Mouse (Mus musculus) CH12.LX (cell line): ENCODE measurements at regions not wholly inside any gene's neighbourhood (a gene's known extent, or its start where the extent isn't known, plus 50 kb on each side); places are given as distances from the start of the nearest gene placed in this dataset.

Experiments used
- DNase-seq: peaks from one replicate; pipeline ENCODE4 v3.0.0-alpha.2; 2013; ENCODE audit errors: extremely low read depth
- H3K27ac ChIP-seq: 2 replicates; pipeline ENCODE4 v1.5.1; 2012; ENCODE audit warnings: low read depth, mild to moderate bottlenecking, control low read depth, moderate library complexity; ENCODE audit not compliant: insufficient read depth
- H3K27me3 ChIP-seq: replicated peaks from 2 replicates; pipeline ENCODE3; 2012; ENCODE audit warnings: inconsistent platforms
- H3K36me3 ChIP-seq, 2 experiments: replicated peaks in 1 of 2; 2 replicates each; pipeline versions ENCODE3 to v1.6.1; 2012; ENCODE audit warnings: inconsistent platforms in 1 of 2, low read length in 1 of 2, mild to moderate bottlenecking in 1 of 2, mixed read lengths in 1 of 2, moderate library complexity in 1 of 2; ENCODE audit not compliant: control insufficient read depth in 1 of 2, insufficient read depth in 1 of 2
- H3K4me1 ChIP-seq, 2 experiments: 2 replicates each; pipeline ENCODE4 v1.6.1; 2012; ENCODE audit warnings: inconsistent platforms in 1 of 2, moderate library complexity in 1 of 2; ENCODE audit not compliant: insufficient read depth in 2 of 2, control insufficient read depth in 1 of 2
- H3K4me2 ChIP-seq: 2 replicates; pipeline ENCODE4 v1.6.1; 2012; ENCODE audit warnings: low read depth, mild to moderate bottlenecking, control low read depth; ENCODE audit not compliant: poor library complexity, insufficient read depth, severe bottlenecking
- H3K4me3 ChIP-seq, 3 experiments: fragments of 150-350 bp in 1 of 3; sonication (generic) in 1 of 3; replicated peaks in 1 of 3; 2 replicates each; pipeline versions ENCODE3 to v1.5.1; 2011 to 2012; ENCODE audit warnings: low read depth in 2 of 3, low read length in 2 of 3, mild to moderate bottlenecking in 2 of 3, moderate library complexity in 2 of 3, control low read depth in 1 of 3, improper control_type of control experiment in 1 of 3, inconsistent platforms in 1 of 3, mixed read lengths in 1 of 3; ENCODE audit not compliant: poor library complexity in 1 of 3
- H3K79me2 ChIP-seq: replicated peaks from 2 replicates; pipeline ENCODE4 v1.6.1; 2012; ENCODE audit warnings: mild to moderate bottlenecking, moderate library complexity; ENCODE audit not compliant: control insufficient read depth, poor library complexity, insufficient read depth, severe bottlenecking; ENCODE audit errors: extremely low read depth
- H3K9ac ChIP-seq: 2 replicates; pipeline ENCODE4 v1.6.1; 2012; ENCODE audit warnings: low read depth, mild to moderate bottlenecking, control low read depth, moderate library complexity; ENCODE audit not compliant: insufficient read depth
- H3K9me3 ChIP-seq: replicated peaks from 2 replicates; pipeline ENCODE3; 2012; ENCODE audit warnings: low read length, inconsistent platforms, mixed read lengths
- CHD2 ChIP-seq: IDR thresholded peaks from 2 replicates; pipeline ENCODE4 v1.6.1; 2011; ENCODE audit warnings: low read length, improper control_type of control experiment
- E2F4 ChIP-seq: IDR thresholded peaks from 2 replicates; pipeline ENCODE4 v1.6.1; 2011; ENCODE audit warnings: low read depth, low read length, improper control_type of control experiment; ENCODE audit not compliant: insufficient replicate concordance
- EP300 ChIP-seq: IDR thresholded peaks from 2 replicates; pipeline ENCODE4 v1.6.1; 2011; ENCODE audit warnings: low read length, improper control_type of control experiment
- ETS1 ChIP-seq: conservative IDR thresholded peaks from 2 replicates; pipeline ENCODE4 v1.6.1; 2012; ENCODE audit warnings: low read depth, mild to moderate bottlenecking, inconsistent platforms, low read length, improper control_type of control experiment, moderate library complexity
- GABPA ChIP-seq: IDR thresholded peaks from 2 replicates; pipeline ENCODE4 v1.6.1; 2012; ENCODE audit warnings: low read depth, low read length, improper control_type of control experiment, inconsistent platforms; ENCODE audit not compliant: insufficient replicate concordance
- HCFC1 ChIP-seq: IDR thresholded peaks from 2 replicates; pipeline ENCODE4 v1.6.1; 2012; ENCODE audit warnings: low read depth, mild to moderate bottlenecking, inconsistent platforms, low read length, improper control_type of control experiment
- IRF4 ChIP-seq: IDR thresholded peaks from 2 replicates; pipeline ENCODE4 v1.6.1; 2014; ENCODE audit warnings: low read depth, mild to moderate bottlenecking, inconsistent platforms, low read length, improper control_type of control experiment
- JUN ChIP-seq: IDR thresholded peaks from 2 replicates; pipeline ENCODE4 v1.6.1; 2011; ENCODE audit warnings: low read depth, mild to moderate bottlenecking, low read length, improper control_type of control experiment, moderate library complexity; ENCODE audit not compliant: insufficient read depth
- JUND ChIP-seq: conservative IDR thresholded peaks from 2 replicates; pipeline ENCODE4 v1.6.1; 2011; ENCODE audit warnings: low read depth, low read length, improper control_type of control experiment
- KAT2A ChIP-seq: IDR thresholded peaks from 2 replicates; pipeline ENCODE4 v1.6.1; 2012; ENCODE audit warnings: low read length, improper control_type of control experiment, inconsistent platforms; ENCODE audit not compliant: insufficient replicate concordance
- MEF2A ChIP-seq: IDR thresholded peaks from 2 replicates; pipeline ENCODE4 v1.6.1; 2014; ENCODE audit warnings: low read depth, mild to moderate bottlenecking, inconsistent platforms, low read length, improper control_type of control experiment, borderline replicate concordance
- NELFE ChIP-seq: IDR thresholded peaks from 2 replicates; pipeline ENCODE4 v1.6.1; 2011; ENCODE audit warnings: low read depth, low read length, improper control_type of control experiment
- NRF1 ChIP-seq: IDR thresholded peaks from 2 replicates; pipeline ENCODE4 v1.6.1; 2014; ENCODE audit warnings: low read depth, mild to moderate bottlenecking, inconsistent platforms, low read length, improper control_type of control experiment, moderate library complexity
- POLR2A ChIP-seq: IDR thresholded peaks from 2 replicates; pipeline ENCODE4 v1.6.1; 2011; ENCODE audit warnings: low read depth, mild to moderate bottlenecking, improper control_type of control experiment, low read length
- RAD21 ChIP-seq: IDR thresholded peaks from 2 replicates; pipeline ENCODE4 v1.6.1; 2011; ENCODE audit warnings: low read depth, mild to moderate bottlenecking, low read length, improper control_type of control experiment, moderate library complexity
- SIN3A ChIP-seq: IDR thresholded peaks from 2 replicates; pipeline ENCODE4 v1.6.1; 2012; ENCODE audit warnings: low read length, improper control_type of control experiment, inconsistent platforms
- TCF12 ChIP-seq: IDR thresholded peaks from 2 replicates; pipeline ENCODE4 v1.6.1; 2014; ENCODE audit warnings: low read depth, mild to moderate bottlenecking, inconsistent platforms, low read length, improper control_type of control experiment
- USF2 ChIP-seq: conservative IDR thresholded peaks from 2 replicates; pipeline ENCODE4 v1.6.1; 2011; ENCODE audit warnings: low read depth, low read length, improper control_type of control experiment
- ZC3H11A ChIP-seq: IDR thresholded peaks from 2 replicates; pipeline ENCODE4 v1.6.1; 2012; ENCODE audit warnings: low read depth, mild to moderate bottlenecking, inconsistent platforms, low read length, improper control_type of control experiment
- ZKSCAN1 ChIP-seq: IDR thresholded peaks from 2 replicates; pipeline ENCODE4 v1.6.1; 2012; ENCODE audit warnings: low read depth, inconsistent platforms, low read length, improper control_type of control experiment, borderline replicate concordance
- ZMIZ1 ChIP-seq: IDR thresholded peaks from 2 replicates; pipeline ENCODE4 v1.6.1; 2012; ENCODE audit warnings: low read depth, mild to moderate bottlenecking, inconsistent platforms, low read length, improper control_type of control experiment
- ZNF384 ChIP-seq: IDR thresholded peaks from 2 replicates; pipeline ENCODE4 v1.6.1; 2012; ENCODE audit warnings: low read depth, low read length, improper control_type of control experiment, inconsistent platforms
- dilution Hi-C: fragments of 300-500 bp; cut with MboI; formaldehyde crosslinking; loops from 2 replicates; pipeline ENCODE4 v1.14.3; 2020; ENCODE audit warnings: low sequenced_read_pairs; ENCODE audit not compliant: extremely low pct_unique_long_range_greater_than_20kb, extremely low pct_ligation_motif_present
- in situ Hi-C: fragments of 300-500 bp; cut with MboI; formaldehyde crosslinking; loops from 3 replicates; pipeline ENCODE4 v1.14.3; 2019; ENCODE audit warnings: low sequenced_read_pairs, low pct_ligation_motif_present, low pct_unique_long_range_greater_than_20kb, mixed read lengths

DNA sequence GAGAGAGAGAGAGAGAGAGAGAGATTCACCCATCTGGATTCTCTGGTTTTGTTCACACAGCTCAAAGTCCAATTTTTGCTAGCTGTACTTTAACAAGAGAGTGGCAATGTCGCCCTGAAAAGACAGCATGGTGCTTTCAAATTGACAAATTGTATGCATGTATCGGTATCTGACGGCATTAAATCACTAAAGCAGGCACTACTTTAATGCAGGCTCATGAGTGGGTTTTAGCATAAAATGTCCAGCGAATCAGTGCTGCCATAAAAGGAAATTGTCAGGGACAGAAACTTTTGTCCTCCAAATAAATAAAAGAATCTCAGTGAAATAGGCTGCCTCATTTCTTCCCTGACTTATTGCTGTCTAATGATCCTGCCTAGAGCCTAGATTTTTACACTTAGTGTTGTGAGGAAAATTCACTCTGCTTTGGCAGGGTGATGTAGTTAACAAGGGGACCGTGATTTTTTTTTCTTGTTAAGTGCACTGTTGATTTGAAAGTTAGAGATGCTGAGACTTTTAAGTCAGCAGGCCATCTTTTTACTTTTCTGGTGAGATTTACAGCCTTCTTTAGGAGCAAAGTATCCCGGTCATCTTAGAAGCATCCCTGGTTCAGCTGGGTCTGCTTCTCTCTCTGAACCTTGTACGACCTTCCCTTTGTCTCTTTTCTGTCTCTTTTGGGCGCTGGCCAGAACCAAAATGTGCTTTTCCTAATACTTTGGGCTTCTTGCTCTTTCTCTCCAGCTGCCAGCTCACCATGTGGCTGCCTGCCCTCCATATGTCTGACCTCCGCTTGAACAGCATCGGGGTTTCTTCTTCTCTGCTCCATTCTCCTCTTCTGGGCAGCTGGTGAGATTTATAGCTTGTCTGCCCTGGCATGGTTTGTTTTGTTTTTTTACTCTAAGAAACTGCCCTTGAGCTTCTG is 212.5 kb downstream of the Gxylt1 start:
- H3K27ac ChIP-seq = no peak overlapping the region
- DNase-seq = no peak
- no peak overlapping the region for H3K9ac ChIP-seq
- H3K9me3 ChIP-seq = peaks cover 48% of the 10 kb centered on the region
- H3K36me3 ChIP-seq = no peaks in the 10 kb centered on the region
- H3K4me2 ChIP-seq = no peak overlapping the region
- H3K27me3 ChIP-seq = no peaks in the 10 kb centered on the region
- H3K4me1 ChIP-seq = no peaks in the 10 kb centered on the region
- dilution Hi-C loops = no loop called here
- no peaks in the 10 kb centered on the region for H3K79me2 ChIP-seq
- no peak for TF ChIP-seq JUN
- no peak for TF ChIP-seq IRF4
- TF ChIP-seq E2F4 = no peak
- no peak for TF ChIP-seq ZMIZ1
- no peak for TF ChIP-seq POLR2A
- TF ChIP-seq EP300 = no peak
- TF ChIP-seq CHD2 = no peak
- TF ChIP-seq SIN3A = no peak
- TF ChIP-seq, all 38 proteins: peak for 0
- in situ Hi-C loops = no loop called here
- H3K4me3 ChIP-seq = no peak overlapping the region

DNA sequence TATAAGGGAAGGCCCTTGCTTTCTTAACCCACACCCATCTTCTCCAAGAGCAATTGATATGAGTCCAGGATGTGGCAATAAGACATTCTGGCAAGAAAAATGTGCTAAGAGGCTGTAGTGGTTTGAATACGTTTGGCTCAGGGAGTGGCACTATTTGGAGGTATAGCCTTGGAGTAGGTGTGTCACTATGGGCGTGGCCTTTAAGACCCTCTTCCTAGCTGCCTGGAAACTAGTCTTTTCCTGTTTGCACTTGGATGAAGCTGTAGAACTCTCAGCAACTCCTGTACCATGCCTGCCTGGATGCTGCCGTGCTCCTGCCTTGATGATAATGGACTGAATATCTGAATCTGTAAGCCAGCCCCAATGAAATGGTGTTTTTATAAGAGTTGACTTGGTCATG is 221.5 kb downstream of the Gxylt1 start:
- Histone ChIP-seq H3K79me2 (no peaks in the 10 kb centered on the region), H3K36me3 (no peaks in the 10 kb centered on the region), H3K9ac (no peak overlapping the region), H3K4me3 (no peak overlapping the region), H3K27ac (no peak overlapping the region), H3K27me3 (no peaks in the 10 kb centered on the region), H3K4me2 (no peak overlapping the region), H3K9me3 (peaks cover 40% of the 10 kb centered on the region), H3K4me1 (no peaks in the 10 kb centered on the region)
- dilution Hi-C loops = no loop called here
- in situ Hi-C loops = no loop called here
- no peak for TF ChIP-seq ZNF384
- no peak for TF ChIP-seq POLR2A
- TF ChIP-seq ETS1 = no peak
- TF ChIP-seq TCF12 = no peak
- no peak for TF ChIP-seq GABPA
- no peak for TF ChIP-seq JUN
- no peak for TF ChIP-seq NRF1
- TF ChIP-seq NELFE = no peak
- no peak for TF ChIP-seq ZKSCAN1
- TF ChIP-seq JUND = no peak
- TF ChIP-seq USF2 = no peak
- TF ChIP-seq ZC3H11A = no peak
- no peak for TF ChIP-seq HCFC1
- TF ChIP-seq KAT2A = no peak
- no peak for TF ChIP-seq RAD21
- TF ChIP-seq MEF2A = no peak
- DNase-seq = no peak
